Mouse (Mus musculus) thymus, postnatal 36 days (tissue): Measurements from ENCODE around the gene Trak1.

Source experiments
- DNase-seq, 2 experiments: peaks; one replicate each; pipeline ENCODE4 v3.0.0; 2022; ENCODE audit warnings: mixed read lengths in 2 of 2

Gene Trak1

DNA sequence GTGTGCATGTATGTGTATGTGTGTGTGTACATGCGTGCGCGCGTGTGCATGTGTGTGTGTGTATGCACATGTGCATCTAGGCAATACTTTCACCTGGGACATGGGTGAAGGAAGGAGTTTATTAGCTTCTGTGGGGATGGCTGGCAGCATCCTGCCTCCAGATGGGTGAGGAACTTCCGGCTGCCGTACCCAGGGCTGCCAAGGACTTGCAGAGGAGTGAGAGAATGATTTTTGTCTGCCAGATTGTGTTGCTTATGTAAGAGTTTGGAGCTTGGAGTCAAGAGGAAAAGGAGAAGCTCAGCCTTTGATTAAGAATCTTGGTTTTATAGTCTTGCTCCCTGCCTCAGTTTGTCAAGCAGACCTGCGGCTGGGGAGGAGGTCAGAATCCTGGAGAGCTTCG lies 208.0 kb downstream of the Trak1 start:
- DNase-seq, result no peak

DNA sequence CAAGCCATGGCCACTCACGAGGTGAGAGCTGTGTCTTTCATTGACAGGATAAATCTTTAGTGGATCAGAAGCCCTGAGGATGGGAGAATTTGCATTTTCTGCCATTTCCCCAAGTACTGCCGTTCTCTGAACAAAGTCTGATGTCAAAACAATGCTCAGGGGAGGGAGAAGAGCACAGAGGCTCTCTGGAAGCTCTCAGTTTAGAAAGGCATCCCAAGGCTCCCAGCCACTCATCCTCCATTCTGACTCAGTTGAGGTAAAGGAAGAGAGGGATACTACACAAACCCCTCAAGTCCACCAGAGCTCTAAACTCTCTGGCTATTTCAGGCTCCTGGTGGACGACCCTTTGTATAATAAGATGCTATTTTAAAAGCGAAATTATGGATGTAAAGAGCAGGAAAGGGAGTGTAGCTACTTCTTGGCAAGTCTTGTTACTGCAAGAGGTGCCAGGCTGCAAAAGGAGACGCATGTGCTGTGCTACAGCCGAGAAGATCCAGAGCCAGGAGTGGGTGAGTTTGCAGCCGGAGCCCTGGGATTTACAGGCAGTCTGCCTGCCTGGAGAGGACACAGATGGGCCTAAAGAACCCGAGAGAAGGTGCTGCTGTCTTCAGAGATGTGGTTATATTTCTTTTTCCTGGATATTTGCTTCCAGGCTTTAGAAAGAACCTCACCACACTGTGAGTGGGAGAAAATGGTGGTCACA lies 209.3 kb downstream of the Trak1 start:
- no peak for DNase-seq

DNA sequence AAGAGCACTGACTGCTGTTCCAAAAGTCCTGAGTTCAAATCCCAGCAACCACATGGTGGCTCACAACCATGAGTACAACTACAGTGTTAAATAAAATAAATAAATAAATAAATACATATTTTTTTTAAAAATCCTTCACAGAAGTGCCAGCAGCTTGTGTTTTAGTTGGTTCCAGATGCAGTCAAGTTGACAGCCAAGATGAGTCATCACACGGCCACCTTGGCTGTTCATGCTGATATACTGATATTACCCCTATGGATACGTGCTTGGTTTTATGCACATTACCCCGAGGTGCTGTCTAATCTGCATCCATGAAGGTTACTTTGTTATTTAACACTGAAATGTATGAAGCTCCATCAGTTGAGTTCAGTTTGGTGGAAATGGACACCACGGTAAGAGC lies 214.6 kb downstream of the Trak1 start:
- no peak for DNase-seq

DNA sequence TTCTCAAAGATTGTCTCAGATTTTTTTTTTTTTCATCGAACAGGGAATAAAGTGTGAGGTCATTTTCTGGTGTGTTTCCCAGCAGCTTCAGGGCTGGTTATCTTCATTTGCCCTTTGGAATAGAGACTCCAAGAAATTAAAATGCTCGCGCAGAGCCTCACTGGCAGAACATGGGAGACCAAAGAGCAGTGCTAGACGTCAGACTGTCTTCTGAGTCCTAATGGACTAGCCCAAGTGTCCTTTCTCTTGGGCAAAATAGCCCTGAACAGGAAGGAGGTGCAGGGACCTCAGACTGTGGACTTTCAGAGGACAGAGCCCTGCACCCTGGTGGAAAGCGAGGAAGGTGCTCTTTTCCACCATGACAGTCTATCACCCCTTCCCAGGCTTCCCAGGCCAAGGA lies 217.2 kb downstream of the Trak1 start:
- DNase-seq, result no peak

DNA sequence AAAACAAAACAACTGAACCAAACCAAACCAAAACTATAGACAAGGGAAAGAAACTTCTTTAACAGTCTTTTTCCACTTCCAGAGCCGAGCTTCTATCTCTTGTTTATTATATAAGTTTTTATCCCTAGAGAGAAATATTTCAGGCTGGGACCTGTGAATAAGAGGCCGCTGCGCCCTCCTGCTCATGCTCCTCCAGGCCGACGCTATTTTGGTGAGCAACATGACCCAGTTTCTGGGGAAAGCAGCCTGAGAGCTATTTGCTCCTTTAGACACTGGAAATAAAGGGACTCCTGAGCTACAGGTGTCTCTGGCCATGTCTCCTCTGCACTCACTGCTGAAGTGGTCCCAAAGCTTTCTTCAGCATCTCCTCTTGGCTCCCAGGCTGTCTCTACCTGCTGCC lies 222.7 kb downstream of the Trak1 start:
- DNase-seq, result no peak
